Comparison of ENCODE assay signal across 10 mouse cellular contexts in genomic region chr19:29325852-29326180, GRCm38 (mm10). TPM values are rescaled to one million over a fixed set of nuclear protein-coding genes. Genes with fewer than 3 reads are reported as not detected.
DNase-seq lines count a peak whose midpoint lies in the region; ATAC-seq lines count a peak whose summit lies in the region.
"Had no signal": no experiment of that assay in that cellular context is flagged by ENCODE, and none has a peak within 500 bp of the region (broad histone marks: within the 10 kb centered on the region; RNA-seq: fewer than 3 reads in every experiment).

No protein-coding gene starts in this region.

- ATAC-seq in forebrain, embryonic 12.5 days (ENCODE audit: low FRiP score): no peak
- ATAC-seq in forebrain, embryonic 15.5 days (replicated peaks): no peak
- no peak for ATAC-seq in lung, embryonic 15.5 days (ENCODE audit: borderline replicate concordance, extremely low read depth, low FRiP score, low TSS enrichment)
- ATAC-seq in intestine, embryonic 14.5 days (replicated peaks; ENCODE audit: low FRiP score, low TSS enrichment, low read depth): no peak
- no peak for ATAC-seq in neural tube, embryonic 13.5 days (ENCODE audit: low read depth)

- H3K27ac ChIP-seq in forebrain, embryonic 12.5 days: no peak overlapping the region
- H3K27ac ChIP-seq in forebrain, embryonic 15.5 days (replicated peaks): no peak overlapping the region
- H3K27ac ChIP-seq in lung, embryonic 15.5 days: no peak overlapping the region
- H3K27ac ChIP-seq in intestine, embryonic 14.5 days (ENCODE audit: low read depth): peak overlapping the region; percentile 7; the same call in 1 of the 2 replicates
- no peak overlapping the region for H3K27ac ChIP-seq in neural tube, embryonic 13.5 days (replicated peaks)

- no peaks in the 10 kb centered on the region for H3K36me3 ChIP-seq in forebrain, embryonic 12.5 days (replicated peaks)
- no peaks in the 10 kb centered on the region for H3K36me3 ChIP-seq in forebrain, embryonic 15.5 days
- H3K36me3 ChIP-seq in lung, embryonic 15.5 days: no peaks in the 10 kb centered on the region
- no peaks in the 10 kb centered on the region for H3K36me3 ChIP-seq in intestine, embryonic 14.5 days (ENCODE audit: control insufficient read depth, insufficient read depth, low read length)
- H3K36me3 ChIP-seq in neural tube, embryonic 13.5 days: no peaks in the 10 kb centered on the region

- no peaks in the 10 kb centered on the region for H3K9me3 ChIP-seq in forebrain, embryonic 12.5 days
- H3K9me3 ChIP-seq in forebrain, embryonic 15.5 days: no peaks in the 10 kb centered on the region
- H3K9me3 ChIP-seq in lung, embryonic 15.5 days: no peaks in the 10 kb centered on the region
- no peaks in the 10 kb centered on the region for H3K9me3 ChIP-seq in intestine, embryonic 14.5 days (ENCODE audit: control insufficient read depth, low read length)
- no peaks in the 10 kb centered on the region for H3K9me3 ChIP-seq in neural tube, embryonic 13.5 days

- no peak overlapping the region for H3K9ac ChIP-seq in forebrain, embryonic 12.5 days
- no peak overlapping the region for H3K9ac ChIP-seq in forebrain, embryonic 15.5 days (replicated peaks)
- H3K9ac ChIP-seq in lung, embryonic 15.5 days: no peak overlapping the region
- peak overlapping the region; percentile 29; the same call in 1 of the 2 replicates for H3K9ac ChIP-seq in intestine, embryonic 14.5 days (ENCODE audit: low read length)
- H3K9ac ChIP-seq in neural tube, embryonic 13.5 days: peak overlapping the region; percentile 1; the same call in 1 of the 2 replicates

- no peak for DNase-seq in lung, postnatal 10 days
- no peak for DNase-seq in intestine, embryonic 14.5 days (ENCODE audit: low spot score)
- DNase-seq in cerebellum, adult 11 months: no peak
- DNase-seq in adrenal gland, adult 2 months: no peak

- peak overlapping the region; percentile 55; the same call in 1 of the 2 replicates for H3K4me2 ChIP-seq in forebrain, embryonic 12.5 days
- H3K4me2 ChIP-seq in forebrain, embryonic 15.5 days (replicated peaks): no peak overlapping the region
- peak overlapping the region; percentile 66 for H3K4me2 ChIP-seq in lung, embryonic 15.5 days
- peak overlapping the region; percentile 57 for H3K4me2 ChIP-seq in intestine, embryonic 14.5 days (ENCODE audit: low read length)
- H3K4me2 ChIP-seq in neural tube, embryonic 13.5 days: peak overlapping the region; percentile 59

- H3K4me1 ChIP-seq in forebrain, embryonic 12.5 days: 0 out of 2 replicates have a peak, but pooled peaks cover 5% of the 10 kb centered on the region
- 0 out of 2 replicates have a peak, but pooled peaks cover 4% of the 10 kb centered on the region for H3K4me1 ChIP-seq in forebrain, embryonic 15.5 days
- no peaks in the 10 kb centered on the region for H3K4me1 ChIP-seq in lung, embryonic 15.5 days
- H3K4me1 ChIP-seq in intestine, embryonic 14.5 days (replicated peaks; ENCODE audit: control insufficient read depth, insufficient read depth, low read length): peaks cover 5% of the 10 kb centered on the region; the same call in 1 of the 2 replicates
- H3K4me1 ChIP-seq in neural tube, embryonic 13.5 days (replicated peaks): peaks cover 7% of the 10 kb centered on the region

- peaks cover 8% of the 10 kb centered on the region; the same call in 1 of the 2 replicates for H3K27me3 ChIP-seq in forebrain, embryonic 12.5 days
- no peaks in the 10 kb centered on the region for H3K27me3 ChIP-seq in forebrain, embryonic 15.5 days
- H3K27me3 ChIP-seq in lung, embryonic 15.5 days: peaks cover 6% of the 10 kb centered on the region; the same call in 1 of the 2 replicates
- no peaks in the 10 kb centered on the region for H3K27me3 ChIP-seq in intestine, embryonic 14.5 days (replicated peaks; ENCODE audit: control insufficient read depth, insufficient read depth, low read length)
- peaks cover 6% of the 10 kb centered on the region; the same call in 1 of the 2 replicates for H3K27me3 ChIP-seq in neural tube, embryonic 13.5 days

- no peak overlapping the region for H3K4me3 ChIP-seq in forebrain, embryonic 12.5 days (replicated peaks)
- H3K4me3 ChIP-seq in forebrain, embryonic 15.5 days: no peak overlapping the region
- peak overlapping the region; percentile 33 for H3K4me3 ChIP-seq in lung, embryonic 15.5 days
- H3K4me3 ChIP-seq in intestine, embryonic 14.5 days (ENCODE audit: low read depth, low read length): peak overlapping the region; percentile 29
- H3K4me3 ChIP-seq in neural tube, embryonic 13.5 days: no peak overlapping the region

- 74% methylated on average over 9 of the region's 9 CpGs for WGBS in forebrain, embryonic 12.5 days
- WGBS in forebrain, embryonic 15.5 days: 69% methylated on average over 9 of the region's 9 CpGs
- WGBS in lung, embryonic 15.5 days: 25% methylated on average over 9 of the region's 9 CpGs
- WGBS in intestine, embryonic 14.5 days: 38% methylated on average over 9 of the region's 9 CpGs
- WGBS in neural tube, embryonic 13.5 days: 71% methylated on average over 9 of the region's 9 CpGs

RNA-seq across cellular contexts. Expression of gene Insl6, which starts 0.7 kb away (rescaled TPM):
- polyA plus RNA-seq in forebrain, embryonic 12.5 days (2016; fragmentation: Nextera tagmentation; extraction: Ambion mirVana): 5.3 TPM in 2 replicates
- polyA plus RNA-seq in forebrain, embryonic 15.5 days (2015; fragmentation: Nextera tagmentation; extraction: Ambion mirVana): 1.3 and 1.4 TPM in 2 replicates
- 1.2 and 3.3 TPM in 2 replicates for polyA plus RNA-seq in lung, embryonic 15.5 days (2015; fragmentation: Nextera tagmentation; extraction: Ambion mirVana)
- 7.9 and 8.4 TPM in 2 replicates for polyA plus RNA-seq in intestine, embryonic 14.5 days (2014; fragmentation: Nextera tagmentation; extraction: Ambion mirVana)
- polyA plus RNA-seq in neural tube, embryonic 13.5 days (2015; fragmentation: Nextera tagmentation; extraction: Ambion mirVana): 2.7 and 3.5 TPM in 2 replicates
- total RNA-seq in adrenal gland, adult 2 months (2021): 1 to 10 TPM in 1 of 2 experiments, under 1 TPM in 1; 0.58 to 1.3 TPM
- 0.36 and 0.39 TPM in 2 replicates for polyA plus RNA-seq in adrenal gland, adult 2 months (2012; rRNA removed)
- total RNA-seq: left cerebral cortex, postnatal 14 days had no signal

RNA-seq across cellular contexts. Expression of gene Rln1, which starts 8.7 kb away (rescaled TPM):
- 1.00 and 1.4 TPM in 2 replicates for polyA plus RNA-seq in forebrain, embryonic 12.5 days (2016; fragmentation: Nextera tagmentation; extraction: Ambion mirVana)
- 1.8 and 3.4 TPM in 2 replicates for polyA plus RNA-seq in forebrain, embryonic 15.5 days (2015; fragmentation: Nextera tagmentation; extraction: Ambion mirVana)
- 0.47 TPM in 1 of 2 replicates, not detected in the other for polyA plus RNA-seq in lung, embryonic 15.5 days (2015; fragmentation: Nextera tagmentation; extraction: Ambion mirVana)
- 0.51 and 0.53 TPM in 2 replicates for polyA plus RNA-seq in intestine, embryonic 14.5 days (2014; fragmentation: Nextera tagmentation; extraction: Ambion mirVana)
- 2.2 and 2.3 TPM in 2 replicates for polyA plus RNA-seq in neural tube, embryonic 13.5 days (2015; fragmentation: Nextera tagmentation; extraction: Ambion mirVana)
- total RNA-seq in adrenal gland, adult 2 months (2021): not detected
- polyA plus RNA-seq in adrenal gland, adult 2 months (2012; rRNA removed): not detected in 2 replicates
- polyA plus RNA-seq: spleen, adult 2 months had no signal

RNA-seq across cellular contexts. Expression of gene Plgrkt, which starts 41.4 kb away (rescaled TPM):
- polyA plus RNA-seq in forebrain, embryonic 12.5 days (2016; fragmentation: Nextera tagmentation; extraction: Ambion mirVana): 75.9 and 80.5 TPM in 2 replicates
- polyA plus RNA-seq in forebrain, embryonic 15.5 days (2015; fragmentation: Nextera tagmentation; extraction: Ambion mirVana): 105 and 107 TPM in 2 replicates
- 45.3 and 56.9 TPM in 2 replicates for polyA plus RNA-seq in lung, embryonic 15.5 days (2015; fragmentation: Nextera tagmentation; extraction: Ambion mirVana)
- 126 and 128 TPM in 2 replicates for polyA plus RNA-seq in intestine, embryonic 14.5 days (2014; fragmentation: Nextera tagmentation; extraction: Ambion mirVana)
- polyA plus RNA-seq in neural tube, embryonic 13.5 days (2015; fragmentation: Nextera tagmentation; extraction: Ambion mirVana): 92.6 and 99.2 TPM in 2 replicates
- total RNA-seq in adrenal gland, adult 2 months (2021): 10 to 100 TPM; 49.7 to 56.9 TPM
- 71.8 and 74.8 TPM in 2 replicates for polyA plus RNA-seq in adrenal gland, adult 2 months (2012; rRNA removed)

RNA-seq across cellular contexts. Expression of gene Cd274, which starts 41.4 kb away (rescaled TPM):
- polyA plus RNA-seq in forebrain, embryonic 12.5 days (2016; fragmentation: Nextera tagmentation; extraction: Ambion mirVana): 0.36 and 0.82 TPM in 2 replicates
- 0.66 and 0.78 TPM in 2 replicates for polyA plus RNA-seq in forebrain, embryonic 15.5 days (2015; fragmentation: Nextera tagmentation; extraction: Ambion mirVana)
- 0.25 and 0.74 TPM in 2 replicates for polyA plus RNA-seq in lung, embryonic 15.5 days (2015; fragmentation: Nextera tagmentation; extraction: Ambion mirVana)
- polyA plus RNA-seq in intestine, embryonic 14.5 days (2014; fragmentation: Nextera tagmentation; extraction: Ambion mirVana): 0.47 and 0.97 TPM in 2 replicates
- polyA plus RNA-seq in neural tube, embryonic 13.5 days (2015; fragmentation: Nextera tagmentation; extraction: Ambion mirVana): 0.39 and 0.52 TPM in 2 replicates
- total RNA-seq in adrenal gland, adult 2 months (2021): 10 to 100 TPM in 1 of 2 experiments, 1 to 10 TPM in 1; 5.0 to 10.7 TPM
- polyA plus RNA-seq in adrenal gland, adult 2 months (2012; rRNA removed): 1.8 and 2.0 TPM in 2 replicates

Comparison
In these comparisons a context has a peak if more than half of its experiments do, and no peak if none do; other contexts are left out.
1. H3K4me3 ChIP-seq: peak in lung, embryonic 15.5 days (single experiment) and intestine, embryonic 14.5 days (single experiment); none in forebrain, embryonic 12.5 days (single experiment), forebrain, embryonic 15.5 days (single experiment) and neural tube, embryonic 13.5 days (single experiment).
2. H3K9ac ChIP-seq: peak in intestine, embryonic 14.5 days (single experiment) and neural tube, embryonic 13.5 days (single experiment); none in forebrain, embryonic 12.5 days (single experiment), forebrain, embryonic 15.5 days (single experiment) and lung, embryonic 15.5 days (single experiment).